Mouse (Mus musculus) heart, adult 8-10 months (tissue): Measurements from ENCODE around the gene Kazn. TPM values are rescaled to one million over a fixed set of nuclear protein-coding genes. Genes with fewer than 3 reads are reported as not detected.

Experiments
- DNase-seq: peaks from one replicate; pipeline ENCODE4 v3.0.0; 2022; ENCODE audit warnings: low spot score
- total RNA-seq, 4 experiments: library from RNA; stranded (reverse); gene quantifications; 2 replicates each; pipeline ENCODE4 v1.2.4; 2022

The Kazn gene
- total RNA-seq, 4 experiments from 2014 or later, result 2.9 to 4.0 (median 3.5) TPM

DNA sequence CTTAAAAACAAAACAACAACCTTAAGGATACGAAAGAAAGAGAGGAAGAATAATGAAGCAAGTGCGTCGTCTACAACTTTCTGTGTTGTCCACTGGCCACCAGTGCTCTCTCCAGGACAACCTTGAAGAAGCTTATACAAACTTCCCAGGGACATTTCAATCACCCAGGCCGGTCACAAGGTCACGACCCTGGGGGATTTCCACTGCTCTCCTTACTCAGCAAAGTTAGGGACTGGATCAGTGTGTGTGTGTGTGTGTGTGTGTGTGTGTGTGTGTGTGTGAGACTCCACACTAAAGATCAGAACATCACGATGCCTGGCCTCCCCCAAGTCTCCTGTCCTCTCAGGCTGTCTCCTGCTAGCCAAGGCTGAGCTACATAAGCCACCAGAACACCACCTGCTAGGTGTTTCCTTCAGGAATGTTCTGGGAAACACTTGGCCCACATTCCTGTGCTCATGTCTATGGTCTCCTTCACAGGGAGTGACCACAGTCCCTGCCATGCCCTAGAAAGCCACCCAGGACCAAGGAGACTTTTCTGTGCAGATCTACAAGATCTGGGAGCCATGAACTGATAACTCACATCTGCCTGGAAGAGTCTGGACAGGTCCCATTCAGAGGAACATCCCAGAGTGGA lies 3.7 kb upstream of the Kazn start:
- no peak for DNase-seq

DNA sequence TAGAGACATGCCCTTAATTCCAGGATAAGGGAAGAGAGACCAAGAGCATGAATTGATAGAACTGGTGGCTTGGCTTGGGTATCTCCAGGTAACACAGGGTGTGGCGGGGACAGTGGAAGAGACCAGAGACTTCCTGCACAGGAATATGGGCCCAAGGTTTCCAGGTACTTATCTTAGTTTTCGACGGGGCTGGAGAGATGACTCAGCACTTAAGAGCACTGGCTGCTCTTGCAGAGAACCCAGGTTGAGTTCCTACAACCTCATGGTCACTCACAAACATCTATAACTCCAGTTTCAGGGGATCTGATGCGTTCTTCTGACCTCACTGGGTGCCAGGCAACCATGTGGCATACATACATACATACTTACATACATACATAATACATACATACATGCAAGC lies 3.0 kb upstream of the Kazn start:
- no peak for DNase-seq

DNA sequence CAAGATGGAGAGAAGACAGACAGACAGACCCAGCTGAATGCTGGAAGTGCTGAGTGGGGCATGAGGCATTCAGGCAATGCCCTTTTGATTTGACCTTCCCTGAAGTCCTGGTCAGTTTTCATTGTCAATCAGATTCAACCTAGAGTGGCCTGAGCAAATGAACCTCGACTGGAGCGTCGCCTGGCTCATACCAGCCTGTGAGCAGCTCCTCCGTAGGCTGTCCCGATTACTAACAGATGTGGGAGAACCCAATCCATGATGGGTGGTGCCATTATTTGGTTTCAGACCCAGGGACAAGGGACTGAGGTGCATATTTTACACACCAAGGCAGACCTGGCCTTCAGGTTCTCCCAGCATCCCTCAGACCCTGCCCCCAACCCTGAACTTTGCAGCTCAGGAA lies 1.7 kb upstream of the Kazn start:
- DNase-seq, result no peak

DNA sequence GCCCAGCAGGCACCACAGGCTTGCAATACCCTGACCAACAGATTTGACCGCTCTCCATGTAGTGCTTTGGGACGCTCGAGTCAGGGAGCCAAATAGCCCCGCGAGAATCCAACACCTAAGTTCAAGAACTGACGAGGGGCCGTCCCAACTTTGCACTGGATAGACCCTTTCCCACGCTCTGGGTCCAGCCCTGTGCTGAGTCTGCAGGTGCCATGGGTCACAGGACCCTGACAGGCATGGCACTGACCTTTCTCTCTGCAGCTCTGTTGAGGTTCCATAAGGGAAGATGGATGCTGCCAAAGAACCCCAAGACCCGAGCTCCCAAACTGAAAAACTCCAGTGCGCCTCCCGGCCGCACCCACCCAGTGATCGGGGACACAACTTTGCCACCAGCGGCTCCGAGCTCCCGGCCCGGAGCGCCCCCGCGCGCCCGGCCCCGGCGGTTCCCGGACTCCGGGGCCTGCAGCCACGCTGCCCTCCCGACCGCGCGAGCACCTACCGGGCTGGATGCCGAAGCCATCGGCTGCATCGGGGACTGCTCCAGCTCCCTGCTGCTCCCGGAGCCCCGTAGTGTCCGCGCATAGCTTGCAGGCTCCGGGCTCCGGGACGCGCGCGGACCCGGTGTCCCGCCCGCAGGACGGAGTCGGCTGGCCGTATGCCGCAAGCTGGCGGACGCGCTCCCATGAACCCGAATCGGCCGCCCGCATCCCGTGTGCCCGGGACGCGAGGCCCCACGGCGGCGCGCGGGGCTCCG lies 538 bp downstream of the Kazn start:
- peak; percentile 46 for DNase-seq

DNA sequence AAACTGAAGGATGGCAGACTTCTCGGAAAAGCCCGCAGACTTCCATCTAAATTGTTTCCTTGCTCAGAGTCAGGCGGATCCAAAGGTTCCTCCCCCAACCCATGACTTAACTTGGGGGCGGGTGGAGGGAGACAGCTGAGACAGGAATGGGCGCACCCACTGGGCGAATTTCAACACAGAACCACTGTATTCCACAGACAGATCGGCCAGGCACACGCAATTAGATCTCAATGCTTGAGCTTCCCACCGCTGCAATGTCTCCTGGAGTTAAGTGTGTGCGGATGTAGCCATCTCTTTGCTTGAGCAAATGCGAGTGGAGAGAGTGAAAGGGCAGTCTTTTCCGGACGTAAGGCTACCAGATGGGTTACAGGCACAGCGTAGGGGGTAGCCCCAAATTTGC lies 1.2 kb downstream of the Kazn start:
- peak; percentile 44 for DNase-seq

DNA sequence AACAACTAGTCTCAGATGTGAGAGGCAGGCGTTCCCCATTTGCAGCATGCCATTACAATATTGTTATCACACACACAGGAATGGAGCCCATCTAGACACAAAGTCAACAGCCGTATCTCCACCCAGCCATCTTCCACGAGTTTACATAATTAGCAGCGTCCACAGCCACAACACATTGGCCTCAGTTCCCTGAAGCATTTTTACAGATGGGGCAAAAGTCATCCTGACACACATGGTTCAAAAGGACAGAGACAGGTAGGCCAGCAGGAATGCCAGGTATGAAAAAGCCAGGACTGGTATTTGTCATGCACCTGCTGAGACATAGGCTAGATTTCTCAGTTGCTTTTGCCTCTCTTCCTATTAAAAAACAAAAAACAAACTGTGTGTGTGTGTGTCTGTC lies 2.5 kb downstream of the Kazn start:
- no peak for DNase-seq

DNA sequence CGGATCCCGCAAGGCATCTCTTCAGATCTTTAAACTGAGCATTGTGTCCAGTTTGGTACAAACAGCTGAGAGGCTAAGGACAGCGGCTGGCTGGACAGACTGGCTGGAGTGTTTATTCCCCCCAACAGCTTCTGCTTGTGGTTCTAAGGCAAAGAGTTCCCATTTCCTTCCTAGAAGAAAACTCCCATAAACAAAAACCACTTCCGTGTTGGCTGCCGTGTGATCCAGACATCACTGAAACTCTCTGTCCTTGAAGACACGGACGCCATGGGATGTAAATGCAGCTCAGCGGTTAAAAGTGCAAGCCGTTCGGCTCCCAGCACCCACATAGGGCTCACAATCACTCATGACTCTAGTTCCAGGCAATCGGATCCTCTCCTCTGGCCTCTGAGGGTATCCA lies 3.8 kb downstream of the Kazn start:
- no peak for DNase-seq

DNA sequence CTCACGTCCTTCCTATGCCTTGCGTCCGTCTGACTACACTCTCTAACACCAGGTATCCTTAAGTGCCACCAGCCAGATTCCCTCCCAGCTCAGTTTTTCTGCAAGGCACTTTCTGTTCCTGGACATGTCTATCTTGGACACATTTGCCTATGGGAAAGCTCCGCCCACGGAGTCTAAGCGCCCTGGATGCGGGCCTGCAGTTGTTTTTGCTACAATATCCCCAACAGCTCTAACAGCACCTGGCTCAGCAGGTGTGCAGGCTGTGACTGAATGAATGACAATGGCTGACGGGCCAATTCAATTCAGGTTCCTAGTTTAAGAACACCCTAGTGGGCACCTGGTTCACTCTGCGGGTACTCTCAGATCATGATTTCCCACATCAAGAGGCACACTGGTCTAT lies 4.4 kb downstream of the Kazn start:
- DNase-seq, result no peak

DNA sequence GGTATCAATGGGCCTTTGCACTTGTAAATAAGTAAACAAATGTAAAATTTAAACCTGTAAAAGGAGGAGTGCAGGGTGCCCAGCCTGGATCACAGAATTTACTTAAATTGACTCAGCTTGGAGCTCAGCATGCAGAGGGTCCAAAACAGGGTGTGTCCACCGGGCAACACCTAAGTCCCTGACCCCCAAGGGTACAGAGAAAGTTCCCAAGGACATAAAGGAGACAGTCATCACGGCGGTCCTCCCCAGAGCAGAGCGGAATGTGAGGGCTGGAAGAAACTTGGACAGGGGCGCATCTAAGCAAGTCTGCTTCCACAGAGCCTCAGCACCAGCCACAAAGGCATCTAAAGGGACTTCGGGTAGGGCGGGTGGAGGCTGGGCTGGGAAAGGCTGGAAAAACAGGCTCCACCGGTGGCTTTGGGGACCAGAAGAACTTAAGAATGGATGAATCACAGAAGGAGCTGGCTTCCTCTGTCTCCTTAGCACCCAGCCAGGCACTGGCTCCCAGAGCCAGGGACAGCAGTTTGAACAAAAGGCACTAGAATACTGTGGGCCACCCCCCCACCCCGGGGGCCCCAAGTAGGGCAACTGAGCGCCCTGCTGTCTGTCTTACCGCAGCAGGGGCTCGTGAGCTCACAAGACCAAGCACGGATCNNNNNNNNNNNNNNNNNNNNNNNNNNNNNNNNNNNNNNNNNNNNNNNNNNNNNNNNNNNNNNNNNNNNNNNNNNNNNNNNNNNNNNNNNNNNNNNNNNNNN lies 10.2 kb downstream of the Kazn start:
- no peak for DNase-seq

DNA sequence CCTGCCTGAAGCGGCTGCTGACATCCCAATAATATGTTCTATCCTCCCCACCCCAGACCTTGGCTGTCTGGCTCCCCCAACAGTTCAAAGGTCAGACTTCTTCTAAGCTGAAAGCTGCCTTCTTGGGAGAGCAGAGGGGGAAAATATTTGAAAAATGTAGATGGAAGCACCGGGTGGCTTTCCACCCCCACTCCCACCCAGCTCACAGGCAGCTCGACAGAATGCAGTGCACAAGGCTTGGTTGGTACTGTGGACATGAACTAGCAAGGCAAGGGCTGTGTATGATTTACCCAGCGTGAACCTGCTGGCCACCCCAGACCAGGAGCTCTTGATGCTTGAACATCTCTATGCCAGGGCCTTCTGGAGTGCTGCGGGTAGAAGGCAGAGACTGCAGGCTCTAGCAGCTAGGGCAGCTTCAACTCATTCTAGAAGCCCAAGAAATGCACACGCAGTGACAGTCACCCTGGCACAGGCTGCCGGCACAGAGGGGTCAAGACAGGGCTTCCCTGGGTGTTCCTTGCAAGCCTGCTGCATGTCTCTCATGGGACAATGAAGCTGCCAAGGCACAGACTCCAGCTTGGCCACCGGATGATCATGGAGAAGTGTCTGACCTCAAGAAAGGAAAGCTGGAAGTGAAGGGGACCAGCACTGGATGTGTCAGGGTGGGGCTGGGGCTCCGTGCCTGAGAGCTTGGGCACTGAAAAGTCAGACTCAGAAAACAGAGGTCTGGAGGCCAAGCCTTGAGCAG lies 15.1 kb downstream of the Kazn start:
- no peak for DNase-seq

DNA sequence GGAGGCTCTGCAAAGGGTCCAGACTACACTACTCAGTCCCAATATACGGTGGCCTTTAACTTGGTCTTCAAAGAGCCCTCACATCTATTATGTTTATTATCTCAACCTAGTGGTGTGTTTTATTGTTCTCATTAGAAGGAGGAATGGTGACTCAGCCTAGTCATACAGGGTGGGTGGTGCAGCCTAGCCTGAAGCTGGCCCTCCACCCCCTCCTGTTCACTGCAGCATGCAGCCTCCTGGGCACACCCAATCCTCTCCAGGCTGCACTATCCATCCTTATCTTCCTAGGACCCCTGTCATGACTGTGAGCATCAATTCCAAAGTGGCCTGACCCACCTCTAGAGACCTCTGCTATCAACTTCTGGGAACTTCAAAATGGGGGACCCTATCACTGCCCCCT lies 16.8 kb downstream of the Kazn start:
- no peak for DNase-seq

DNA sequence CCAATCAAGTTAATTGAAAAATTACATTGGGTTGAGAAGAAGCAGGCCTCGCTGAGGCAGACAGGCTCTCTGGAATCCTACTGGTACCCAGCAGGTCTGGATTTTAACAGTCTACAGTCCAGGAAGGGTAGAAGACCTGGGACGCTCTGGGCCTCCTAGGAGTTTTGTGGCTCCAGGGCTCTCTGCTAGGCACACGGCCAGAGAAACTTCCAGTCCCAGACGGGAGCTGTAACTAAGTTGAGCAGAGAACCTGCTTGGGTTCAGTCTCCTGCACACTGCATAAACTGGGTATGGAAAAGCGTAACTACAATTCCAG lies 17.5 kb downstream of the Kazn start:
- DNase-seq, result no peak

DNA sequence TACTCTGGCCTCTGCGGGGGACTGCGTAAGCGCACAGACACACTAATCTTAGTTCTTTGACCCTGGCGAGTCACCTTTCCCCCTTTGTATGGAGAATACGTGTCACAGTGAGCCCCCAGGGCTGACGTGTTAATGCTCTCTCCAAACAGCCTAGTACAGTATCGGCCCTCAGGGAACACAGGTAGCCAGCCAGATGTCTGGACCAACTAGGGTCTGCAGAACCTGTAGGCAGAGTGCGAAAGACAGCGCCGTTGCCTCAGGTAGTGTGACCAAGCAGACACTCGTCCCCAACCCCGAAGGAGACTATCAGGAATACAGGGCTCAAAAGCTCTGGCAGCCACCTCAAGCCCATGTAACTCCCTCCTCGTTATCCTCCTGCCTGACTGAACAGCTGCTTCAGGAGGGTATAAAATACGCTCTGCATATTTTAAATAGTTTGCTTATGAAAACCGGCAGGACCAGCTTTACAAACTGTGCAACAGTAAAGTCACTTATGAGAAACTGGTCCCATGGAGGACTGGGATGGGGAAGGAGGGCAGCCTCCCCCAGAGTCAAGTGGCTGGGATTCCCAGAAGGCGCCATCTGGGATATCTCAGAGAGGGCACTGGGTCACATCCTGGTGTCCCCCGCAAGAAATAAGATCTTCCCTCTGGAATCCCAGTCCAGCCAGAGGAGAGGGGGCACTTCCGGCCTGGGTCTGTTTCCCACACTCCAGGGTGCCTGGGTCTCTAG lies 18.0 kb downstream of the Kazn start:
- DNase-seq, result no peak

DNA sequence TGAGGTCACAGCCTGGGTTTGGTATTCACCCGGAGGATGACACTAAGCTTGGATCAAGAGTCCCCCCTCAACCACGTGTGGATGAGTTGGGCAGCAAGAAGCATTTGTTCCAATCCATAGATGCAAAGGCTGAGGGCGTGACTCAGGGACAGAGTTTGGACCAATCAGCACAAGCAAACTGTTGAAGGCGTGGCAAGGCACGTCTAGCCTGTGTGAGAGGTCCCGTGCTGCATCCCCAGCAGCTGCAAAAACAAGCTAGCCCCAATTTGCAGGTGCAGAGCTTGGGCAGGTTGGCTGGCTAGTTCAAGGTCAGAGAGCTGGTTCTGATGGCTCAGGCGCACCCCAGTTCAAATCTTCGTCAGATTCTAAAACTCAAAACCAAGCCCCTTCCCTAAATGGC lies 20.2 kb downstream of the Kazn start:
- DNase-seq, result no peak

DNA sequence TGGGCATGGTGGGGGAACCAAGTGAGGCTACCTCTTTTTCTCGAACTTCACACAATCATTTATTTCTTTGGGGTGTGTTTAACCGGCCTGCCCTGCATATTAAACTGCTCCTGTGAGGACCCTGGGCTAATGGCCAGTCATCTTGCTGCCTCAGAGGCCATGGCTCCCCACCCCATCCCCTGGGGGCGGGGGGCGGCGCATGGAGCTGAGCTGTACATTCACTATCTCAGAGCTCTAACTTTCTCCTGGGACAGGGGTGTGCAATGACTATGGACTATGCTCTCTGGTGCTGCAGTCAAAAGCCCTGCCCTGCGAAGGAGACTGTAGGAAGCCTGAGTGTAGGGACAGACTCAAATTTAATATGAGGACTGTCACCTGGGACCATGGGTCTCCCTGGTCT lies 22.2 kb downstream of the Kazn start:
- DNase-seq, result no peak

DNA sequence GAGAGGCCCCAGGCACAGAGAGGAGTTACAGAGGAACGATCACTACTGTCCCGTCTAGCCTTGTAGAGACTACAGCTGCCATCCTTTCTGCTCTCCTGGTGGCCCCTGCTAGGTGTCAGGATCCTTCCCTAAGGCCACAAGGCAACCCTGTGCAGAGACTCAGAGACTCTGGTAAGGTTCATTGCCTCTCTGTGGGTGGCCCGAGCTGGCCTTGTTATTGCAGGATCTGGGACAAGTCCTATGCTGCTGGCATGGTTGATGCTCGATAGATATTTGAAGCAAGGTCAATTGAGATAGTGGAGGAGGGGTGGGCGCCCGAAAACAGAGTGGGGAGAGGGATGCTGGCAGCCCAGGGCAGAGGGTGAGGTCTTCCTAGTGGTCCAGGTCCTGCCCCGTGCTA lies 23.4 kb downstream of the Kazn start:
- no peak for DNase-seq

DNA sequence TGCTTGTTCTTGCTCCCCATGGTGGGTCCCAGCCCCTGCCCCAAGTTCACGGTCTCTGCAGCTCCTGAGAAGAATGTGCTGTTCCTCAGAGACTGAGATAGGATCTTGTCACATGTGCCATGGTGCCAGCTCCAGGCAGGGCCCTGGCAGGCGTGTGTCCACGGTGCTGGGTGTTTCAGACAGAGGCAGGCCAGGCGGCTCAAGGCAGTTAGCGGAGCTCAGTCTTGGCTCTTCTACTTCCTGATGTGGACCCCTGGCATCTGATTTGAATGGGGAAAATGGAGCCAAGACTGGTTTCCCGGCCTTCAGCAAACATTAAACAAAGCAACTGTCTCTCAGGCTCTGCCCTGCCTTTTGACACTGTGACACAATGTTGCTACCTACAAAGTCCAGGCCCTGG lies 24.7 kb downstream of the Kazn start:
- DNase-seq, result no peak

DNA sequence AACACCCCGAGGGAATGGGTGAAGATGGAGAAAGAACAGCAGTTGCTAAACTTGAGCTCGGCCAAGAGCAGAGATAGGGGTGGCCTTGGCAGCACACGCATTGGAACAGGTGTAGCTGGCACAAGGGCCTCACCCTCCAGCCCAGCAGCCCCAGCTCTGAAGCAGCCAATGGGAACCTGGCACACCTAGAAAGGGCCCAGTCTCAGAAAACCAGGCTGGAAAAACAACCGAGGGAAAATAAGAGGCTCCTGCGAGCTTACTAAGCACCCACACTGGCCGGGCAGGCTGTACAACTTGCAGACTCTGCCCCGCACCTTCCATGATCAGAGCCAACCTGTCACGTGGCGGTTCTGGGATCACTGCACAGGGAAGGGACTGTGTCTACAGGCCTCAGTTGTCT lies 26.8 kb downstream of the Kazn start:
- no peak for DNase-seq

DNA sequence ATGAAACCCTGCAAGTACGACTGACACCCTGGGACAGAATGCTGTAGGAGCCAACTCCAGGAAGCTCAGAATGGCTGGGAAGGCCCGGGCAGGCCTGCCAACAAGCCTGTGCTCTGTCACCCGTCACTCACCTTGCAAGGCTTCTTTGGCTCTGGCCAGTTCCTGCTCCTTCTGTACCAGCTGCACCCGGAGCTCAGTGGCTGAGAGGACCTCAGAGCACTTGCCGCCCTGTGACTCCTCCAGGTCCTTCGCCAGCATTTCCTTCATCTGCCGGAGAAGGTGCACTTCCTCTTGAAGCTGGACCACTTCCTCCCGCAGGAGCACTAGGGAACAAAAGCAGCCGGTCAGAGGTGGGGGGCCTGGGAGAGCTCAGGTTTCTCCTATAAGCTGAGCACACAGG lies 29.3 kb downstream of the Kazn start:
- peak; percentile 54 for DNase-seq

DNA sequence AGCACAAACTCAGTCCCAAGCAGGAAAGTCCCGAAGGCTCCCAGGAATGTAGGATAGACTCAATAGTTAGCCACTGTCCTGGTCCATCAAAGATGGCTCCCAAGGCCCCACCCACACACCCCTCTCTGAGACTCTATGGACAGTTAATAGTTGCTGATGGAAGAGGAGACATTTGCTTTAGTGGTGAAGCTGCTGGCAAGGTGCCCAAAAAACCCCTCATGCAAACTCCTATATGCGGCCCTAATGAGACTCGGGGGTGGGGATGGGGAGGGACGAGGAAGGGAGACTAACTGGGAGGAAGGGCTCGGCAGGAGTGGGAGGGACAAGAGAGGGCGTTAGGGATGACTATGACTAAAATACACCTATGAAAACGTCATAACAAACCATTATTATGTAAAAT lies 29.7 kb downstream of the Kazn start:
- no peak for DNase-seq

DNA sequence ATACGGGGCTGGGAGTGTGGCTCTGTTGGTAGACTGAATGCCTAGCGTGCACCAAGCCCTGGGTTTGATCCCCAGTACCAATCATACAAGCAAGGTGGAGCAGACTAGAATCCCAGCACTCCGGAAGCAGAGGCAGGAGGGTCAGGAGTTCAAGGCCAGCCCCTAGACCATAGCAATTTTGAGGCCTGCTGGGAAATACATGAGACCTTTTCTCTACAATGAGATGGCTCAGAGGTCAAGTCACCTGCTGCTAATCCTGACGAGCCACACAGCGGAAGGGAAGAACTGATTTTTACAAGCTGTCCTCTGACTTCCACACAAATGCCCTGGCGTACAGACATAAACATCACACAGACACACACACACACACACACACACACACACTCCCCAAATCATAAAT lies 33.5 kb downstream of the Kazn start:
- DNase-seq, result no peak

DNA sequence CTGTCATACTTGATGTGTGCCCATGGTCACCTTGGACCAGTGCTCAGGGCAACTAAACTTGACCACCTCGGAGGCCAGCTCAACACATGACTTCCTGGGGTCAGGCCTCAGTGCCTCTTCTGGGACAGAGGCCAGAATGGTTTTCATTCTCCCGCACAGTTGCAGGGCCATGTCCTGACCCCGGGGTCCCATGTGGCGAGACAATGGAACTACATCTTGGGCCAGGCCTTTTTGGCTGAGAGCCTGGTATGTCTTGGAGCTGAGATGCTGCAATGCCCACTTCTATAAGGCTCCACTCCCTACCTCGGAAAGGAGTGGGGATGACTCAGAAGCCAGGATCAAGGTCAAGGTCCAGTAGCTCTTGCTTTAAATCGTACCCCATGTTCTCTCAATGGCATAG lies 42.6 kb downstream of the Kazn start:
- DNase-seq, result no peak
